Comparison of ENCODE assay signal across 33 mouse cellular contexts in the genomic region with DNA sequence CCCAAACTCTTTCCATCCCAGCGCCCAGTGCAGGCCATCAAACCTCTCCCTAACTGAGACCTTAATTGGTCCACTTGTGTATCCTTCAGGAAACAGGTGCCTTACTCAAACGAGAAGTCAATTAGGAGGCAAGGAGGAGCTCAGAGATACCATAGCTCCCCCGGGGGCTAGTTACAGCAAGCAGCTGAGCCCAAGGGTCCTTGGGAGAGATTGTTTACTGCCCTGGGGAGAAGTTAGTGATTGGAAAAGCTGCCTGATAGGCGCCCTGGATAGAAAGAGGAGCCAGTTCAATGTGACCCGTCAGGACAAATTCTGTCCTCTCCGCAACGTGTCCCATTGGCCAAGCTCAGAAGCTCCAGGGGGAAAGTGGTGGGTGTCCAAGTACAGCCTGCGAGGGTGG.
"Had no signal": no experiment of that assay in that cellular context is flagged by ENCODE, and none has a peak within 500 bp of the region (broad histone marks: within the 10 kb centered on the region; RNA-seq: fewer than 3 reads in every experiment).

No protein-coding gene starts in this region.

- H3K9me3 ChIP-seq: heart, embryonic 12.5 days; heart, embryonic 13.5 days; heart, embryonic 15.5 days; hindbrain, embryonic 10.5 days; hindbrain, embryonic 12.5 days; hindbrain, embryonic 13.5 days; hindbrain, embryonic 15.5 days; intestine, embryonic 15.5 days; kidney, embryonic 15.5 days had no signal

- H3K4me1 ChIP-seq: heart, embryonic 15.5 days; hindbrain, embryonic 10.5 days; hindbrain, embryonic 12.5 days; hindbrain, embryonic 13.5 days; hindbrain, embryonic 15.5 days; intestine, embryonic 15.5 days had no signal

- H3K9ac ChIP-seq: heart, embryonic 12.5 days; heart, embryonic 13.5 days; heart, embryonic 15.5 days; hindbrain, embryonic 12.5 days; hindbrain, embryonic 13.5 days; hindbrain, embryonic 14.5 days; hindbrain, embryonic 15.5 days; intestine, embryonic 15.5 days; kidney, embryonic 15.5 days had no signal

- DNase-seq: heart, postnatal 10 days; heart, postnatal 14 days; heart, postnatal 36 days; kidney, adult 11 months; kidney, adult 18-20 months; kidney, adult 2 months; kidney, adult 8-10 months; kidney, adult 9 months; kidney, postnatal 10 days; kidney, postnatal 14 days; kidney, postnatal 25 days; kidney, postnatal 36 days; kidney, postnatal 4 days; layer of hippocampus, adult 9-11 months; layer of hippocampus, postnatal 36 days had no signal

- H3K27ac ChIP-seq: heart, embryonic 13.5 days; heart, embryonic 15.5 days; hindbrain, embryonic 10.5 days; hindbrain, embryonic 12.5 days; hindbrain, embryonic 13.5 days; hindbrain, embryonic 14.5 days; hindbrain, embryonic 15.5 days; hindbrain, postnatal 0 days; intestine, embryonic 15.5 days; kidney, embryonic 15.5 days; kidney, postnatal 0 days; layer of hippocampus, adult 2 months; left cerebral cortex, adult 2 months had no signal

- ATAC-seq: hindbrain, embryonic 16.5 days; hindbrain, postnatal 0 days; inflammation-experienced regulatory T-cells, adult 6 months; intestine, embryonic 15.5 days; intestine, embryonic 16.5 days; intestine, postnatal 0 days had no signal

- H3K4me3 ChIP-seq: heart, embryonic 12.5 days; heart, embryonic 13.5 days; heart, embryonic 15.5 days; hindbrain, embryonic 10.5 days; hindbrain, embryonic 12.5 days; hindbrain, embryonic 13.5 days; hindbrain, embryonic 15.5 days; intestine, embryonic 15.5 days; kidney, embryonic 15.5 days; layer of hippocampus, adult 2 months; left cerebral cortex, adult 2 months had no signal

- H3K27me3 ChIP-seq: heart, embryonic 12.5 days; heart, embryonic 13.5 days; heart, embryonic 15.5 days; hindbrain, embryonic 12.5 days; hindbrain, embryonic 13.5 days; hindbrain, embryonic 15.5 days; intestine, embryonic 15.5 days; kidney, embryonic 15.5 days had no signal

- H3K4me2 ChIP-seq: heart, embryonic 12.5 days; heart, embryonic 13.5 days; heart, embryonic 15.5 days; hindbrain, embryonic 12.5 days; hindbrain, embryonic 13.5 days; hindbrain, embryonic 14.5 days; hindbrain, embryonic 15.5 days; intestine, embryonic 15.5 days; kidney, embryonic 15.5 days had no signal

- H3K36me3 ChIP-seq: heart, embryonic 12.5 days; heart, embryonic 13.5 days; heart, embryonic 15.5 days; hindbrain, embryonic 10.5 days; hindbrain, embryonic 12.5 days; hindbrain, embryonic 13.5 days; hindbrain, embryonic 15.5 days; intestine, embryonic 15.5 days; kidney, embryonic 15.5 days had no signal
